Mouse (Mus musculus): ENCODE results near the gene Wdr82.

Wdr82 gene

GRCm38 (mm10) chr9:106170556-106171345 is at the start of gene Wdr82:
Gene Wdr82 (plus strand): TSS chr9:106170928.
- WGBS: under 1% methylated on average over 80 of the region's 81 CpGs

- 39% methylated on average over 4 of the region's 4 CpGs for WGBS
Measured at GRCm38 (mm10) chr9:106123599-106123998, 47.1 kb upstream of the Wdr82 start.

- 37% methylated on average over 2 of the region's 2 CpGs for WGBS
Measured at GRCm38 (mm10) chr9:106126786-106127251, 43.9 kb upstream of the Wdr82 start.

GRCm38 (mm10) chr9:106129072-106129471 is 41.7 kb upstream of the Wdr82 start:
- 88% methylated on average over 2 of the region's 2 CpGs for WGBS

GRCm38 (mm10) chr9:106130250-106130649 is 40.5 kb upstream of the Wdr82 start:
- 95% methylated on average over 7 of the region's 7 CpGs for WGBS

GRCm38 (mm10) chr9:106137671-106138216 is 33.0 kb upstream of the Wdr82 start:
- WGBS: 60% methylated on average over 10 of the region's 10 CpGs

- 46% methylated on average over 10 of the region's 10 CpGs for WGBS
Measured at GRCm38 (mm10) chr9:106139763-106140162, 31.0 kb upstream of the Wdr82 start.

- 84% methylated on average over 12 of the region's 12 CpGs for WGBS
Measured at GRCm38 (mm10) chr9:106141955-106142354, 28.8 kb upstream of the Wdr82 start.

- 49% methylated on average over 7 of the region's 7 CpGs for WGBS
Measured at GRCm38 (mm10) chr9:106144176-106144575, 26.6 kb upstream of the Wdr82 start.

GRCm38 (mm10) chr9:106145582-106145981 is 25.1 kb upstream of the Wdr82 start:
- 73% methylated on average over 2 of the region's 2 CpGs for WGBS

GRCm38 (mm10) chr9:106147281-106147680 is 23.4 kb upstream of the Wdr82 start:
- WGBS: 58% methylated on average over 5 of the region's 5 CpGs

GRCm38 (mm10) chr9:106147851-106148431 is 22.8 kb upstream of the Wdr82 start:
- 11% methylated on average over 10 of the region's 10 CpGs for WGBS

GRCm38 (mm10) chr9:106148541-106149398 is 22.0 kb upstream of the Wdr82 start:
- WGBS: 2% methylated on average over 36 of the region's 36 CpGs

GRCm38 (mm10) chr9:106149399-106149754 is 21.4 kb upstream of the Wdr82 start:
- WGBS: 23% methylated on average over 10 of the region's 10 CpGs

GRCm38 (mm10) chr9:106154106-106154505 is 16.6 kb upstream of the Wdr82 start:
- 90% methylated on average over 9 of the region's 9 CpGs for WGBS

- 62% methylated on average over 5 of the region's 5 CpGs for WGBS
Measured at GRCm38 (mm10) chr9:106156419-106156818, 14.3 kb upstream of the Wdr82 start.

GRCm38 (mm10) chr9:106156921-106157622 is 13.7 kb upstream of the Wdr82 start:
- 84% methylated on average over 21 of the region's 21 CpGs for WGBS

- 80% methylated on average over 10 of the region's 10 CpGs for WGBS
Measured at GRCm38 (mm10) chr9:106157623-106157925, 13.2 kb upstream of the Wdr82 start.

- 72% methylated on average over 6 of the region's 6 CpGs for WGBS
Measured at GRCm38 (mm10) chr9:106158037-106158491, 12.7 kb upstream of the Wdr82 start, which contains the start of gene Glyctk. Gene Glyctk (minus strand): TSS chr9:106158138.

- WGBS: 77% methylated on average over 9 of the region's 9 CpGs
Measured at GRCm38 (mm10) chr9:106159237-106159636, 11.5 kb upstream of the Wdr82 start.

GRCm38 (mm10) chr9:106159784-106160301 is 10.9 kb upstream of the Wdr82 start:
- WGBS: 1% methylated on average over 24 of the region's 24 CpGs

Measured in cerebral cortex, adult 2 months (tissue).